ENCODE assay signal across 9 mouse cellular contexts in the genomic region with DNA sequence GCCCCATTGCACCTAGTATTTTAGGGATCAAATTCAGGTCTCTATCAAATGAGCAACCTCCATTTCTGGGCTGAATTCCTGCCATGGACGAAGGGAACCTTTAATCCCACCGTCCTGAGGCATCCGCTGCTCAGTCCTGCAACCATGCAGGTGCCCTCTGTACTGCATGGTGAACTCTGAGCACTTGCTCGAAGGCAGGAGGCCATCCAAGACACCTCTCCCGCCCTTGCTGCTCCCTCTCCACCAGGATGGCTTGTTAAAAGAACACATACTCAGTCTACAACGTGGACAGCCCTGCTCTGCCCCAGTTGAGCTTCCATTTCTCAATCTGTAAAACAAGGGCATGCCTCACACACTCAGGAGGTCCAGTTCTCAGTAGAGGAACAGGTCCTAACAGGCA. TPM values are rescaled to one million over a fixed set of nuclear protein-coding genes. Genes with fewer than 3 reads are reported as not detected.
A peak's percentile ranks its signal among the peaks of the same experiment; 100 is the strongest.
DNase-seq lines count a peak whose midpoint lies in the region; ATAC-seq and TF ChIP-seq lines count a peak whose summit lies in the region.
"Had no signal": no experiment of that assay in that cellular context is flagged by ENCODE, and none has a peak within 500 bp of the region (broad histone marks: within the 10 kb centered on the region; RNA-seq: fewer than 3 reads in every experiment).

No protein-coding gene starts in this region.

- DNase-seq in liver, adult 2 months (ENCODE audit: extremely low read depth, low read depth, low spot score), result peak; percentile 76
- DNase-seq in liver, result no peak
- peak; percentile 40 to 72 for DNase-seq in kidney, postnatal 25 days
- no peak for DNase-seq in cerebellum, postnatal 14 days
- DNase-seq in layer of hippocampus, postnatal 36 days, result no peak

- TF ChIP-seq POLR2A in liver, adult 2 months (IDR thresholded peaks at IDR 0.05; ENCODE audit: extremely low read depth, insufficient read depth, low read length), result no peak

- peak overlapping the region; percentile 88 for H3K27ac ChIP-seq in liver, adult 2 months (replicated peaks; ENCODE audit: insufficient read depth, low read depth, low read length)
- H3K27ac ChIP-seq in forebrain, embryonic 12.5 days, result peak overlapping the region; percentile 89
- H3K27ac ChIP-seq in neural tube, embryonic 13.5 days (replicated peaks), result peak overlapping the region; percentile 92

- peaks cover 9% of the 10 kb centered on the region for H3K36me3 ChIP-seq in liver, adult 2 months (ENCODE audit: control insufficient read depth, insufficient read depth, low read length)
- H3K36me3 ChIP-seq in forebrain, embryonic 12.5 days (replicated peaks), result peaks cover 42% of the 10 kb centered on the region
- peaks cover 37% of the 10 kb centered on the region for H3K36me3 ChIP-seq in neural tube, embryonic 13.5 days

- H3K4me3 ChIP-seq in liver, adult 2 months (ENCODE audit: insufficient read depth, low read depth, low read length), result peak overlapping the region; percentile 75
- peak overlapping the region; percentile 43 for H3K4me3 ChIP-seq in forebrain, embryonic 12.5 days (replicated peaks)
- peak overlapping the region; percentile 45 for H3K4me3 ChIP-seq in neural tube, embryonic 13.5 days

- ATAC-seq in forebrain, embryonic 12.5 days (ENCODE audit: low FRiP score), result no peak
- ATAC-seq in neural tube, embryonic 13.5 days (ENCODE audit: low read depth), result no peak
- no peak for ATAC-seq in megakaryocyte-erythroid progenitor cell, adult 5-6 weeks (replicated peaks; ENCODE audit: low FRiP score, low TSS enrichment, poor library complexity, severe bottlenecking)
- ATAC-seq: Patski had no signal

- no peak for TF ChIP-seq CTCF in liver, adult 2 months (IDR thresholded peaks at IDR 0.05; ENCODE audit: low read depth, low read length)

- H3K9me3 ChIP-seq in forebrain, embryonic 12.5 days, result no peaks in the 10 kb centered on the region
- no peaks in the 10 kb centered on the region for H3K9me3 ChIP-seq in neural tube, embryonic 13.5 days

- peaks cover 57% of the 10 kb centered on the region for H3K4me1 ChIP-seq in liver, adult 2 months (ENCODE audit: control insufficient read depth, insufficient read depth, low read length)
- peaks cover 70% of the 10 kb centered on the region for H3K4me1 ChIP-seq in forebrain, embryonic 12.5 days
- peaks cover 83% of the 10 kb centered on the region for H3K4me1 ChIP-seq in neural tube, embryonic 13.5 days (replicated peaks)

- WGBS in liver, adult 2 months, result 27% methylated on average over 6 of the region's 6 CpGs
- whole genome bisulfite sequencing in forebrain, embryonic 12.5 days, result 57% methylated on average over 6 of the region's 6 CpGs
- WGBS in neural tube, embryonic 13.5 days, result 71% methylated on average over 6 of the region's 6 CpGs

- peak overlapping the region; percentile 64 for H3K4me2 ChIP-seq in forebrain, embryonic 12.5 days
- peak overlapping the region; percentile 64 for H3K4me2 ChIP-seq in neural tube, embryonic 13.5 days

- no peaks in the 10 kb centered on the region for H3K27me3 ChIP-seq in liver, adult 2 months (ENCODE audit: control insufficient read depth, insufficient read depth, low read length)
- no peaks in the 10 kb centered on the region for H3K27me3 ChIP-seq in forebrain, embryonic 12.5 days
- H3K27me3 ChIP-seq in neural tube, embryonic 13.5 days, result no peaks in the 10 kb centered on the region
- H3K27me3 ChIP-seq: Patski had no signal

- H3K9ac ChIP-seq in liver, adult 2 months (ENCODE audit: low read depth, low read length), result peak overlapping the region; percentile 88
- H3K9ac ChIP-seq in forebrain, embryonic 12.5 days, result peak overlapping the region; percentile 63
- peak overlapping the region; percentile 63 for H3K9ac ChIP-seq in neural tube, embryonic 13.5 days

- H3K79me2 ChIP-seq in liver, adult 2 months (ENCODE audit: control insufficient read depth, insufficient read depth, low read length), result peaks cover 9% of the 10 kb centered on the region; the same call in 1 of the 2 replicates

RNA-seq across cellular contexts. Expression of gene Srebf1, which starts 14.2 kb away (rescaled TPM):
- total RNA-seq in liver, adult 2 months (2014; rRNA removed), result 151 and 152 TPM in 2 replicates
- 477 and 580 TPM in 2 replicates for polyA plus RNA-seq in liver, adult 2 months (2012; rRNA removed)
- polyA plus RNA-seq in forebrain, embryonic 12.5 days (2016; fragmentation: Nextera tagmentation; extraction: Ambion mirVana), result 58.0 and 58.1 TPM in 2 replicates
- polyA plus RNA-seq in neural tube, embryonic 13.5 days (2015; fragmentation: Nextera tagmentation; extraction: Ambion mirVana), result 30.6 and 38.5 TPM in 2 replicates
- total RNA-seq in megakaryocyte-erythroid progenitor cell, adult 5-6 weeks (2014; fragmentation: Nextera tagmentation), result 73.1 and 92.3 TPM in 2 replicates
- total RNA-seq in megakaryocyte-erythroid progenitor cell, adult 5-6 weeks (2017), result 32.3 and 80.9 TPM in 2 replicates
- 10 to 100 TPM; 47.1 to 56.2 TPM for total RNA-seq in layer of hippocampus, postnatal 36 days (2021)

Comparison
In these comparisons a context has a peak if more than half of its experiments do, and no peak if none do; other contexts are left out.
1. DNase-seq: peak in liver, adult 2 months (single experiment) and kidney, postnatal 25 days (2 of 2); none in liver (single experiment), cerebellum, postnatal 14 days (0 of 2) and layer of hippocampus, postnatal 36 days (0 of 2).
2. Peak in every context shown above with its lines, with median percentiles within 50 percentile points of each other: H3K27ac ChIP-seq, H3K4me3 ChIP-seq and H3K9ac ChIP-seq.